Mouse (Mus musculus) adrenal gland, adult 18-20 months (tissue): ENCODE data around the gene Cacnb2. TPM values are rescaled to one million over a fixed set of nuclear protein-coding genes. Genes with fewer than 3 reads are reported as not detected.
A peak's percentile ranks its signal among the peaks of the same experiment; 100 is the strongest.
"Not testable (repeated sequence)": the region's sequence is repeated elsewhere in the genome, so short reads cannot be mapped to it uniquely, and the experiment has no call there.

ENCODE experiments used
- DNase-seq, 2 experiments: peaks; one replicate each; pipeline ENCODE4 v3.0.0; 2021 to 2022; ENCODE audit warnings: low spot score in 2 of 2
- total RNA-seq, 2 experiments: library from RNA; stranded (reverse); gene quantifications; 1 replicate in 1 of 2; 2 replicates in 1 of 2; pipeline ENCODE4 v1.2.3; 2021

The Cacnb2 gene
- total RNA-seq, 2 experiments from 2014 or later = 19.1 to 37.3 TPM

DNA sequence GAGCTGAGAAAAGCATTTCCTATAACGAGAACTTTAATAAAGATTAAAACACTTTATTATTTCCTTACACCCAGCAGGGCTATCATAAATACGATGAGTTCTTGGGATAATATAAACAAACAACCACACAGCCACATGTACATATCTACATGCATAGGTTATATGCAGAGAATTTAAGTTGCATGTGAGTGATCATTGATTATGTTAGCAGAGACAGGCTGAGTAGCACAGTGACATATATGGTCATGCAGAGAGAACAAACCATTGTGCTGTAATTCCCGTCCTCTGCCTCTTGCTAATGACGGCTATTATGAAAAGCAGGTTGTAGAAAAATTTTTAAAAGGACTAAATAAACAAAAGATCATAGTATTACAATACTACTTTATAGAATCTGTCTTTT is 53.8 kb downstream of the Cacnb2 start:
- DNase-seq = no peak

DNA sequence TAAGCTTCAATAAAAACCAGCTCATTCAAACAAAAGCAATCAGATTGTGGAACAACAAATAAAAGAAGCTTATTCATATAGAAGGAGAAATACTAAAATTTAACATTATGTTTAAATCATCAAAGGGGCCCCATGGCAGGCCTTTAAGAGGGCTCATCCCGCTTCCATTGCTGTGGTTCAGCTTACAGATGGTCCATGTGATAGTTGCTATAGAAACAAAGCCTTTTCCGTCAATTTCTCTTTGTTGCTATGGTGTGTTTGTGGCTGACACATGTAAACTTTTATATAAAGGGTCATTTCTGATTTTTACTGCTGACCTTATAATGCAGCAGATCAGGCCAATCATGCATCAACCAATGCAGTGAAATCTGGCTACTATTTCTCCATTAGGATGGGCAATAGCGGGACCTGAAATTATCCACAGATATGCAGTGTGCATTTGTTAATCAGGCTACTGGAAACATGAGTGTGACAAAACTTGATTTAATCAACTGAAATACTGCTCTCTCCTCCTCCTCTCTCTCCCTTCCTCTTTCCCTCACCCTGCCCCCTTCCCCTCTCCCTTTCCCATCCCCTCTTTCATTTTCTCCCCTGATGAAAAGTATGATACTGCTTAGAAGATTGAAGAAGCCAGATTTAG is 54.4 kb downstream of the Cacnb2 start:
- no peak for DNase-seq

DNA sequence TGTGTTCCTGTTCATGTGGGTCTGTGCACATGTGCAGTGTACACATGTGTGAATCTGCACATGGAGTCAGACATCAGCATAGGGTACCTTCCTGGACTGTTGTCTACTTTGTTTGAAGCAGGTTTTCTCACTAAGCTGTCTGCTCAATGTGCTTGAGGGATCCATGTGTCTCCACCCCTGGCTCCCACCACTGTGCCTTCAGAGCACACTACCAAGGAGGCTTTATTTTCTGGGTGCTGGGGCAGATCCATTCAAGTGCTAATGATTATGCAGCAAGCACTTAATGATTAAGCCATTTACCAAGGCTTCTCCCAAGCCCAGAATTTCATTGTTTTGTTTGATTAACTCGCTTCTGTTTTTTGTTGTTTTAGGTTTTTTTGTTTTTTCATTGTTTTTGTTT is 62.3 kb downstream of the Cacnb2 start:
- DNase-seq = no peak

DNA sequence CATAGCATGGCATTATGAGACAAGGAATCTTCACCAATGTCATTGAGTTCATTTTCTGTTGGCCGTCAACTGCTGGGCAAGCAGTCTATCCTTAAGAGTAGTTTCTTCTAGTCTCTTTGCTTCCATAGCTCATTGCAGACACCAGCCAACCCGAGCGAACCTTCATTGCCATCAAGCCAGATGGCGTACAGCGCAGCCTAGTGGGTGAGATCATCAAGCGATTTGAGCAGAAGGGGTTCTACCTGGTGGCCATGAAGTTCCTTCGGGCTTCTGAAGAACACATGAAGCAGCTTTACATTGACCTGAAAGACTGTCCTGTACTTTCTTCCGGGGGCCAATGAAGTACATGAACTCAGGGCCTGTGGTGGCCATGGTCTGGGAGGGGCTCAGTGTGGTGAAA is 69.2 kb downstream of the Cacnb2 start:
- DNase-seq = no peak

DNA sequence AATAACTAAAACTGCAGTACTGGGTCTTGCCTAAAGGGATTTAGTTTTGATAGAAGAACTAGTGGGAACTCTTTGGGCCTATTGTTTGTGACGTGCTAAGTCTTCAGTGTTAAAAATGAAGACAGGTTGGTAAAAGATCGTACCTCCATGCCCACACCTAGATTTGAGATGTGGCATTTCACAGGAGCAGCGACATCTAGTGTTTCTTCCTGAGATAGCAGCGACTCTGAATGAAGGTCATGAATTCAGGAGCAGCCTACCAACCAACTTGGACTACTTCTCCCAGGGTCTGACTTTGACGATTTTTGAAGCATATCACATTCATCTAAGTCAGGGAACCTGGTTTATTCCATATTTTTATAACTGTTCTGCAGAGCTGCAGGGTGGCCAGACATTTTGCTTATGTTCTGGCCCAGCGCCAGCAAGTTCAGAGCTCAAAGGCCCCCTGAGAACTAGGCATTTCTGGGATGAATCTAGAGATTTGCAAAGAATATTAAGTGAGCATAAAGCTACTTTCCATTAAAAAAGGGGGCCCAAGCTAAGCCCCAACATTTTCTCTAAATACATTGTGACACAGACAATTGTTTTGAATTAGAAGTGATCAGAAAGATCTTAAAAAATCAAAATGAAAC is 74.1 kb downstream of the Cacnb2 start:
- peak in 1 of 2 experiments; percentile 8 for DNase-seq

DNA sequence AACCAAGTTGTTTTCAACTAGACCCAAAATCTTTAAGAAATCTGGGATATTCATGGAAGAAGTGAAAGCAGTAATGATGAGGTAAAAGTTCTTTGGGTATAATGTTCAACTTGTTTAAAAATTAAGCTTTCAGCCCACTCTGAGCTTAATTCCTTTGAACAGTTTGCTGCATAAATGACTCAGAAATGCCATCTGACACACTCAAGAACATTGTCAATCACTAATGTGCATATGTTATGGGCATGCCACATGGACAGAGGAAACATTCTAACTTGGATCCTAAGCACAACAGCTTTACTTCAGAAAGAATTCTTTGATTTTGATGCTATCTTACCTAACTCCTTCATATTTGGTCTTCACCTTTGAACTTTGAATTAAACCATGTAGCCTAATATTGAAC is 81.3 kb downstream of the Cacnb2 start:
- no peak for DNase-seq

DNA sequence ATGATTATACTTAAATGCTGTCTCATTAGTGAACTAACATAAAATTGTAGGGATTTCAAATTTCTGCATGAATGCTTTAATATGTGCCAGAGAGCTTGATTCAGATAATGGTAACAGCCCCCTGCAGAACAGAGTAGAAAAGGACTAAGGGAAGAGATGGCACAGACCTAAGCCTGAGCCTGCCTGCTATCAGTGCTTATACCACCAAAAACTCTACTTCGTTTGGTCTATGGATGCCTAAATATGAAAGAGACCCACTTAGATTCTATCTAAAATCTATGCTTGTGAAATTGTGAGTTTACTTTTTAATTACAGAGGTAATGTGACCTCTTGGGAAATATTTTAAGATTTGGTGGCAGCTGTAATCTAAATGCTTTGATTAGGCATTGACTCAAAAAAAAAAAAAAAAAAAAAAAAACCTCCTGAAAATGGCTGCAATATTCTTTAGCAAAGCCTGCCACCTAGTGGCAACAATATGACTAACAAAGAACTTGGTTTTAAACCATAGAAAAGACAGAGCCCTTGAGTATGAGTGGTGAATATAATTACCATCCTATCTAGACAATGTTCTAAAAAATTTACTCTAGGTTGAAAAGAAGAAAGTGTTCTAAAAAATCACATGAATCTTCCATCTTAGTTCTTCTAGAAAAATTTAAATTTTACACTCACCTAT is 100.2 kb downstream of the Cacnb2 start:
- peak; percentile 23 to 44 for DNase-seq

DNA sequence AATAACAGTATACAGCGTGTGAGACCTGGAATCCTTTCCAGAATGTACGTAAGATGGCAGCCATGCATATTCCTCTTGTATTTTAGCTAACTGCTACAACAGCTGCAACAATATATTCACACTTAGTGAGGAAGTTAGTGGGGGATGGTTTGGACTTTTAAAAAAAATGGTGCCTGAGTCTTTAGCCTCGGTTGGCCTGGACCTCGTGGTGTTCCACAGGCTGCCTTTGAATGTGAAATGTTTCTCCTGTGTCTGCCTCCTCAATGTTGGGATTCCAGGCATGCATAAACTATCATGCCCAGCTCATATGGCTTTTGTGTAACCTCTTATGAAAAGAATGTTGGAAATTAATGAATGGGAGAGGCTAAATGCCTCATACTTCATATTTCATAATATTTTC is 100.8 kb downstream of the Cacnb2 start:
- no peak for DNase-seq

DNA sequence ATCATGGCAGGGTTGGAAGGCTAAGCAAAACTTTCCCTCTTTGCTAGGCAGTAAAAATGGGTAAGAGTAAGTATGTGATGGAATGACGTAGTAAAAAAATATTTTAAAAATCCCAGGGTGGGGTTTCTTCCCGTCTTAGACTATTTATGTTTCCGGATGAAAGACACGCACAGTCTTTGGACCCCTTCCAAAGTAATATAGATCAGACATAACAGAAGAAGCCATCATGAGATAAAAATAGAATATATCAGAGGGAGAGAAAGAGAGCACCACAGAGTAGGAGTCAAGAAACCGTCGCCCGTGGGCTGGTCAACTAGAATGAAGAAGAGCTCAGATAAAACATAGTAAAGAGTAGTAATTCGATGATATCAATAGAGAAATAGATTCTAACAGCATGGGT is 107.4 kb downstream of the Cacnb2 start:
- no peak for DNase-seq

DNA sequence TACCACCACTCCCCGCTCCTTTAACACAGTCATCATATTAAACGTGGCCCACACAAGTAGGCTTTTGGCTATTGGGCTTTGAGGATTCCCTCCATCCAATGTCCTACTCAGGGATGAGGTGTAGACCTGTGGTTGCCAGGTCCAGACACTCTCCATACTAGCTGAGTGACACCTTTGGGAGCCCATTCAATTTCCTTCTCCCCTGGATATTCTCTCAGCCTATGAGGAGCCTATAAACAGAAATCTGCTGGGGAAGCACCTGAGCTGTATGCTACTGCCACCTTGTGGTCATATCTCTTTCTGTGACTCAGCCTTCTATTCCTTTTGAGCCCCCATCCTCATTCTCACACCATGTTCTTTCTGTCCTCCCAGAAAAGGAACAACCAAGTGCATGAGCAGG is 108.9 kb downstream of the Cacnb2 start:
- DNase-seq = no peak

DNA sequence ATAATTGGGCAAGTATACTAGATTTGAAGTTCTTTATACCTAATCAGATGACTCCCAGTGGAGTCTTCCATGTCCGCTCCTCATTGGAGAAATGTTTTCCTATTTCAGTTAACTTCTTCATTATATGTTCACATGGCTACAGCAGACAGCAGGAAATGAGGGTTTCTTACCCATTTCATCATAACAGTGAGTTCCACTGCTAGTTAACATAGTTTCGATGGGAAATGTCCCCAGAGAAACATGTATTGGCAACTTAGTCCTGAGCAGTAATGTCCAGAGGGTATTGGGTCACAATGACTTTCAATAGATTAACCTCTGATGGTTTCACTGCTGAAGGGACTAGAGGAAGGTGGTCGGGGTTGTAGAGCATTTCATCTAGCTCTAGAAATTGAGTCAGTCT is 110.2 kb downstream of the Cacnb2 start:
- DNase-seq = no peak

DNA sequence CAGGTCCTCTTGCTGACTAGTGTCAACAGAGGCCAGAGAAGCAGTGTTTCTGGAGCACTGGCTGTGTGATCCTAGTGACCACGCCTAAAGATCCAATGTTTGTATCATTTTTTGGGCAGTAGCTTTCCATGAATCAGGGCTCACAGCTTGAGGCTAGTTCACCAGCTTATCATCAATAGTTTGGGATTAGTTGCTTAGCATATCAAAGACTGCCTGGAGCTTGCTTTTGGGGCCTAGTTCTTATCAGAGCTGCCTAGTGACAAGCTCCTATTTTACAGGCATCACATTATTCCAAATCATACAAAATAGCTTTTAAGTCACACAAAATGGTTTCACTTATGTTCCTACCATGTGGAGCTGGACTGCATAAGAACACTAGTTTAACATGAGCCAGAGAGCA is 113.8 kb downstream of the Cacnb2 start:
- DNase-seq = no peak

DNA sequence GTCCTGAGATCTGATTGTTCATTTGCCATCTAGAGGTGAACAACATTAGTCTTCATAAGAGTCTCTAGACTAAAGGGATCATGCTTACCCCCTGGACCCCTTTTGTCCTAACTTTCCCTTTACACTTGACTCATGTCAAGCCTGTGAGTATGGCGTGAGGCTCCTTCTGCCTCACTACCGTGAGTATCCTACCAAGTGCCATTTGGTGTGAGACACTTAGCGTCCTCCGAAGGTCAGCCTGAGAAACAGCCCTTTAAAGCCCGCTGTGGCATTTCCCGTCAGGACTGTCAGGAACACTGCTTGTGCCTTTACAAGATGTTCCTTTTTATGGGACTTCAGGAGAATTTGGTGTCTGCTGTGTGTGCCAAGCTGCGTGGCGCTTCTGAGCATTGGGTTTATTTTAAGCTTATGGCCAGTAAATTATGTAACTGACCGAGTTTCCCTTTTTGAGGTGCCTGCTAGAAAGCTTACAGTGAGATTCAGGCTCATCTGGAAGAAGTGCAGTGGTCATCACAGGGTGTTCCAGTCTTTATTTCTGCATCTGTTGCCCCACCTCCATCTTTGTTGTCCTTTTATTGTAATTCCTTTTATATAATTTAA is 116.3 kb downstream of the Cacnb2 start:
- no peak for DNase-seq

DNA sequence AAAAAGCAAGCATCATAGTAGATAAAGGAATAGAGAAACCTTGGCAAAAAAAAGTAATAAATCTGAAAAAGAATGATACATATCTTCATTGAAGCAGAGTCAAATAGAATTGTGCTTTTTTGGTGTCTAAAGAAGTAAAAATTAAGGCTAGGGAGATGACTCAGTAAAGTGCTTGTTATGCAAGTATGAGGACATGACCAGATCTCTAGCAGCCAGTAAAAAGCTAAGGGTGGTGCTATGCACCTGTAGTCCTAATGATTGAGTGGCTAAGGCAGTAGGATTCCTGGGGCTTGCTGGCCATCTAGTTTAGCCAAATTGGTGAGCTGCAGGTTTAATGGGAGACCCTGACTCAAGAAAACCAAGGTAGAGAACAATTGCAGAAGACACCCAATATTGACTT is 122.5 kb downstream of the Cacnb2 start:
- DNase-seq = no peak

DNA sequence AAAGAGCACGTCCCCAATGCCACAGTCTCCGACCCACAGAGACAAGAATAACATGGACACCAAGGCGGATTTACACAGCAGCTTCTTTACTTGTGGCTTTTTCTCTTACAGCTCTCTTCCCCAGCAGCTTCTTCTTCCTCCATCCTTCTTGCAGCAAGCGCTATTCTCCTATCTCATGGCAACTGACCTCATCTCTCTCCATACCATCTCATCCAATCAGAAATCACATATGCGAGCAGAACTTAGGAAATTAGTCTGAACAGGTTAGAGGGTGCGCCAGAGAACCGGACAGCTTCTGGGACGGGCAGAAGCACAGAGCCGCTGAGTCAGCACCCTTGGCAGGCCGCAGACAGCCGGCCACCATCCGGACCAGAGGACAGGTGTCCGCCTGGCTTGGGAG is 123.7 kb downstream of the Cacnb2 start:
- DNase-seq = not testable (repeated sequence)

DNA sequence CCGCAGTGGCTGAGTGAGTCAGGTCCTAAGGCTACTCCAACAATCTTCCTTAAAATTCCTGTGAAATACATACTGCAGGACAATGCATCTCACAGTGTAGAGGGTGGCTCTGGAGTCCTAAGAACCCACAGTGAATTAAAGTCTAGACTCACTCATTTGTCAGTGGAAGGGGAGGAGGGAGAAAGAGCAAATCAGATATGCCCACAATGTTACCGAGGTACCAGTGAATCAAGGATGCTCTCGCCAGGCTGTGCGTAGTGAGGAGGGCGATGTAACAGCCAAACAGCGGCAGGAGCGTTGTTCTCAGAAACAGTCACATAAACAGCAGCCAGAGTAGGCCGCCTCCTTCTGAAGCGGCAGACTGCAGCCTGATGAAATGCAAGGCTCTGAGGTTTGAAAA is 136.0 kb downstream of the Cacnb2 start:
- DNase-seq = no peak

DNA sequence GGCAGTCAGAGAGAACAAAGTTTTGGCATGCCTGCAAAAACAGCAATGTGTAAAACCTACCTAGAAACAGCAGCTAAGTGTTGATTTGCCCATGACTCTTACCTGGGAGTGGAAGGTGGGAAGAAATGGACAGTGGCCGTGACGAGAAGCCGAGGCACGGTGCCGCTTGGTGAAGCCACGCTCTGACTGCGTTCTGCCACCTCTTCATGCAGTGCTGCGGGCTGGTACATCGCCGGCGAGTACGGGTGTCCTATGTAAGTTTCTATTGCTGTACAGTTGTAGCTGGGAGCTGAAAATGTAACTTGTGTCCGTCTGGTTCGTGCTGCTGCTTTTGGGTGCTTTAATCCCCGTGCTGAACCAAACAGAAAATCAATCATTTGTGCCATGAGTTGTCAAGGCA is 136.6 kb downstream of the Cacnb2 start:
- no peak for DNase-seq

DNA sequence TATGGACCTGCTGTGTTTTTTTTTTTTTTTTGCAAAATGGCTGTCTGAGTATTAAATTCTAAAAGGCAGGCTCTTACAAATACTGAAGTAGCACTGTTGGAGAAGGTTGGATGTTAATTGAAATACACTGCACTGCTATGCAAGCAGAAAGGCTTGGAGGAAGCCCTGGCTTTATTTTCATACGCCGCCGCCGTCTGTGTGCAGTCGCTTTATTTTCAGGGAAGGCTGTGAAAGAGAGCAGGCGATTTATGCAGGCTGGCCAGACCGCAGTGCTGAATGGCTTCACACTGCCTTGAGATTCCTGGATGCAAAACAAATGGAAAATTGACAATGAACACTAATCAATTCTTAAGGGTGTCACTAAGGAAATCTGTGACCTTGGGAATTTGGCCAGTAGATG is 137.5 kb downstream of the Cacnb2 start:
- DNase-seq = no peak

DNA sequence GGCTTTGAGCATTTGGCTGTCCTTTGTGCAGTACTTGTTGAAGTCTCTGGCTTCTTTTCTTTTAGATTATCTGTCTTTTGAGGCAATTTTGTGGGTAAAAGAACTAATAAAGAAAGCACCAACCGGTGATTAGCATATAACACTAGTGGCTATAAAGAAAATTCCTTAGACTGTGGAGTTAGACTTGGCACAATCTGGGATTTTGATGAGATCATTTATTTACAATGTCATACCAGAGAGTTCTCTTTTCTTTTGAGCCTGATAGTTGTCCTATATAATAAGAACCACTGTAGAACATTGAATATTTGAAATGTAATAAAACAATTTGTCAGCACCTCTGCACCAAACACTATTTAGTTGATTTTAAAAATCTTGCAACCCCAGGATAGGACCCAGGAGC is 141.9 kb downstream of the Cacnb2 start:
- no peak for DNase-seq

DNA sequence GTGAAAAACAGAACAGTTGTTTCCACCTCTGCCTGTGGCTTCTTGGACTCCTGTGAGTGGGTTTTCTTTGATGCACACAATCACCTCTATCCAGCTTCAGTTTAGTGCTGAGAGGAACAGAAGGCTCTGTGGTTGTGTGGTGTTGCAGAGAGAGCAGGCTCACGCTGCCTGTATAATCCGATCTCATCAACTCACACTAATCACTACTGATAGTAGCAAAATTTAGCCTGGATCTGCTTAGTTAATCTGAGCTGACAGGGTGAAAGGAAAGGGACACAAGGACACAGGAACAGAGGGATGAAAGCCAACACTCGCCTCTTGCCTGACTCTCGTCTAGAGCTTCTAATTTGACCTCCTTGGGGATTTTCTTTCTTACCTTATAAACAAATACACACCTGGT is 160.0 kb downstream of the Cacnb2 start:
- no peak for DNase-seq

DNA sequence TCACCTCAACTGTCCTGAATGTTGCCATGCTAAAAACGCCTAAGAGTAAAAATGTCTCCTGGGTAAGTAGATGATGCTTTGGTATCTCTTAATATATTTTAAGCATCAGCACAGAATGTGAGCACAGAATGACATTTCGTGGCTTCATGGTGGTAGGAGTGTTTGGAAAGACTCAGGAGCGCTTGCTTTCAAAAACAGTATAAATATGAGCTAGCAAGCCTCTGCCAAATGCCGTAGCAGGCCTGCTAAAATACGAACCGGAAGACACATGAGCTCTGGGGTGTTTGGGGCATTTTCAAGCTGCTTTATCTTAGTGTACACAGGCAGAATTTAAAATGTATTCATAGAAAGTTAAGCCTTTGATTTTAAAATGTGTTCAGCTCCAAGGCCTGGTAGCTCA is 161.0 kb downstream of the Cacnb2 start:
- DNase-seq = no peak

DNA sequence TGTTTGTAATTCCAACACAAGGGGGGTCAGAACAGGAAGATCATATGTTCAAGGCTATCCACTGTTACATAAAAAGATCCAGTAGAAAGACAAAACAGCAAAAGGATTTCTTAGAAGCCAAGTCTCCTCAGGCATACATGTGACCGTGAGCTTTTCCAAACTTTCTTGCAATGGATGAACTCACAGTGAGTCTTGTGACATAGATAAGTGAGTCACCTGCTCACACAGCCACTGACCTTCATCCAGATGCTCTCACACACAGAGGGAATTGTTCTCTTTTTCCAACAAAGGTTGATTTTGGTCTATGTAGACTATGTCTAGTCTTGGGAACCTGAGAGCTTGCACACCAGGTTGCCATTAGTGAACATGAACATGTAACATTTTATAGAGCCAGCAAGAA is 166.6 kb downstream of the Cacnb2 start:
- peak in 1 of 2 experiments; percentile 19 for DNase-seq
